ENCODE assay signal across 16 mouse cellular contexts in the genomic region with DNA sequence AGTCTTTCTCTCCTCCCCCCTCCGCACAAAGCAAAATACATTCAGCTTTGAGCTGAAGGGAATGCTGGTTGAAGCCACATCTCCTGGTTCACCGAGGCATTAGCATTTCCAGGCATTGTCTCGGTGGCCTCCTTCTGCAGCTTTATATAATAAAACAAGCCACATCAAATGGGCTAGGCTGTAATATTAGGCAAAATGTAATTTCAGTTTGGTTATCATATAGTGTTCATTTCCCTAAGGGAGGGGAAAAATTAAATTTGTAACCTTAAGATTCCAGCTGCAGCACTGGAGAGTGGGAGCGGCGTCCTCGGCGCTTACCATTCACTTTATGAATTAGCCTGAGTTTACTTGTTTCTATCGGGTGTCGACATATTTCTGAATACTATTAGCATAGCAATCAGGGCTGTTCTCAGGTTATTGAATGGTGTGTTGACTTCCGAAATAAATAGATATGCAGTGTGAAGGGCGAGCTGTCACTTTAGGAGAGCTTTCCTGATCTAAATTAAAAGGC.
A peak's percentile ranks its signal among the peaks of the same experiment; 100 is the strongest.
DNase-seq lines count a peak whose midpoint lies in the region; ATAC-seq and TF ChIP-seq lines count a peak whose summit lies in the region.
"Had no signal": no experiment of that assay in that cellular context is flagged by ENCODE, and none has a peak within 500 bp of the region (broad histone marks: within the 10 kb centered on the region; RNA-seq: fewer than 3 reads in every experiment).

No protein-coding gene starts in this region.

- H3K4me3 ChIP-seq in cortical plate, adult 2 months (ENCODE audit: insufficient read depth, low read length) = peak overlapping the region; percentile 27; the same call in 1 of the 2 replicates
- H3K4me3 ChIP-seq in hindbrain, embryonic 12.5 days = 0 out of 2 replicates have a peak overlapping the region, but pooled peaks have one; percentile 8
- peak overlapping the region; percentile 13; the same call in 1 of the 2 replicates for H3K4me3 ChIP-seq in midbrain, embryonic 14.5 days (replicated peaks; ENCODE audit: low read depth, low read length)
- H3K4me3 ChIP-seq: embryonic facial prominence, embryonic 15.5 days; heart, adult 2 months; myocyte had no signal

- H3K27ac ChIP-seq in cortical plate, adult 2 months (ENCODE audit: insufficient read depth, low read length) = peak overlapping the region; percentile 54
- peak overlapping the region; percentile 89 for H3K27ac ChIP-seq in hindbrain, embryonic 12.5 days
- H3K27ac ChIP-seq in midbrain, embryonic 14.5 days (replicated peaks; ENCODE audit: low read depth, low read length) = peak overlapping the region; percentile 90
- H3K27ac ChIP-seq: embryonic facial prominence, embryonic 15.5 days; heart, adult 2 months; kidney, postnatal 0 days had no signal

- no peak for TF ChIP-seq POLR2A in cortical plate, adult 2 months (IDR thresholded peaks at IDR 0.05; ENCODE audit: extremely low read depth, insufficient read depth, low read length)

- WGBS in hindbrain, embryonic 12.5 days = 36% methylated on average over 11 of the region's 11 CpGs
- 7% methylated on average over 11 of the region's 11 CpGs for whole genome bisulfite sequencing in midbrain, embryonic 14.5 days

- no peaks in the 10 kb centered on the region for H3K36me3 ChIP-seq in hindbrain, embryonic 12.5 days
- no peaks in the 10 kb centered on the region for H3K36me3 ChIP-seq in midbrain, embryonic 14.5 days (ENCODE audit: control insufficient read depth, insufficient read depth, low read length)
- H3K36me3 ChIP-seq: embryonic facial prominence, embryonic 15.5 days had no signal

- ATAC-seq in hindbrain, embryonic 12.5 days (ENCODE audit: low FRiP score) = peak; percentile 77
- ATAC-seq in midbrain, embryonic 14.5 days (ENCODE audit: low FRiP score, low TSS enrichment) = peak; percentile 82
- ATAC-seq: intestine, embryonic 16.5 days had no signal

- no peaks in the 10 kb centered on the region for H3K9me3 ChIP-seq in hindbrain, embryonic 12.5 days (replicated peaks)
- H3K9me3 ChIP-seq in midbrain, embryonic 14.5 days (ENCODE audit: control insufficient read depth, low read length) = no peaks in the 10 kb centered on the region
- H3K9me3 ChIP-seq: embryonic facial prominence, embryonic 15.5 days had no signal

- no peak for TF ChIP-seq CTCF in cortical plate, adult 2 months (IDR thresholded peaks at IDR 0.05; ENCODE audit: extremely low read depth, insufficient read depth, low read length)

- H3K4me2 ChIP-seq in hindbrain, embryonic 12.5 days (replicated peaks) = peak overlapping the region; percentile 36
- peak overlapping the region; percentile 54 for H3K4me2 ChIP-seq in midbrain, embryonic 14.5 days (ENCODE audit: low read length)
- H3K4me2 ChIP-seq: embryonic facial prominence, embryonic 15.5 days had no signal

- no peak overlapping the region for H3K9ac ChIP-seq in hindbrain, embryonic 12.5 days
- peak overlapping the region; percentile 50 for H3K9ac ChIP-seq in midbrain, embryonic 14.5 days (replicated peaks; ENCODE audit: low read length)
- H3K9ac ChIP-seq: embryonic facial prominence, embryonic 15.5 days had no signal

- peak; percentile 18 to 32 for DNase-seq in frontal cortex, postnatal 36 days (ENCODE audit: low spot score in 2 of 2)
- no peak for DNase-seq in frontal cortex, postnatal 14 days (ENCODE audit: low spot score in 2 of 2)
- peak; percentile 81 for DNase-seq in midbrain, embryonic 14.5 days
- no peak for DNase-seq in kidney, postnatal 10 days
- DNase-seq in yolk sac, embryonic 10.5 days (ENCODE audit: low spot score) = no peak
- no peak for DNase-seq in urinary bladder, postnatal 14 days (ENCODE audit: low spot score)
- DNase-seq: cerebellum, postnatal 25 days; heart, adult 2 months; heart, postnatal 10 days; lung, adult 18-20 months had no signal

- no peaks in the 10 kb centered on the region for H3K27me3 ChIP-seq in hindbrain, embryonic 12.5 days
- no peaks in the 10 kb centered on the region for H3K27me3 ChIP-seq in midbrain, embryonic 14.5 days (ENCODE audit: control insufficient read depth, insufficient read depth, low read length)
- H3K27me3 ChIP-seq: embryonic facial prominence, embryonic 15.5 days had no signal

- H3K4me1 ChIP-seq in cortical plate, adult 2 months (ENCODE audit: control insufficient read depth, insufficient read depth, low read length) = peaks cover 2% of the 10 kb centered on the region; the same call in 1 of the 2 replicates
- peaks cover 3% of the 10 kb centered on the region; the same call in 1 of the 2 replicates for H3K4me1 ChIP-seq in hindbrain, embryonic 12.5 days
- peaks cover 34% of the 10 kb centered on the region for H3K4me1 ChIP-seq in midbrain, embryonic 14.5 days (ENCODE audit: control insufficient read depth, insufficient read depth, low read length)
- H3K4me1 ChIP-seq: embryonic facial prominence, embryonic 15.5 days had no signal

Comparison
In these comparisons a context has a peak if more than half of its experiments do, and no peak if none do; other contexts are left out.
1. DNase-seq: peak in frontal cortex, postnatal 36 days (2 of 2) and midbrain, embryonic 14.5 days (single experiment); none in frontal cortex, postnatal 14 days (0 of 2), kidney, postnatal 10 days (single experiment), yolk sac, embryonic 10.5 days (single experiment) and urinary bladder, postnatal 14 days (single experiment).
2. Peak in every context shown above with its lines, with median percentiles within 50 percentile points of each other: H3K27ac ChIP-seq and H3K4me3 ChIP-seq.